Mouse (Mus musculus) G1E (cell line): ENCODE results near the gene Etfbkmt.

ENCODE experiments used
- CTCF ChIP-seq: IDR thresholded peaks from 2 replicates; pipeline ENCODE4 v1.5.1; 2012; ENCODE audit warnings: low read depth, low read length, inconsistent platforms, mixed read lengths
- GATA1 ChIP-seq: IDR thresholded peaks from 2 replicates; pipeline ENCODE4 v1.6.1; 2012; ENCODE audit warnings: borderline replicate concordance, low read length, inconsistent platforms, mixed read lengths
- POLR2AphosphoS5 ChIP-seq: IDR thresholded peaks from 2 replicates; pipeline ENCODE4 v1.6.1; 2012; ENCODE audit warnings: low read depth, low read length, inconsistent platforms; ENCODE audit not compliant: insufficient replicate concordance
- TAL1 ChIP-seq: conservative IDR thresholded peaks from 2 replicates; pipeline ENCODE4 v1.6.1; 2012; ENCODE audit warnings: low read depth, low read length, inconsistent platforms, mixed read lengths

DNA sequence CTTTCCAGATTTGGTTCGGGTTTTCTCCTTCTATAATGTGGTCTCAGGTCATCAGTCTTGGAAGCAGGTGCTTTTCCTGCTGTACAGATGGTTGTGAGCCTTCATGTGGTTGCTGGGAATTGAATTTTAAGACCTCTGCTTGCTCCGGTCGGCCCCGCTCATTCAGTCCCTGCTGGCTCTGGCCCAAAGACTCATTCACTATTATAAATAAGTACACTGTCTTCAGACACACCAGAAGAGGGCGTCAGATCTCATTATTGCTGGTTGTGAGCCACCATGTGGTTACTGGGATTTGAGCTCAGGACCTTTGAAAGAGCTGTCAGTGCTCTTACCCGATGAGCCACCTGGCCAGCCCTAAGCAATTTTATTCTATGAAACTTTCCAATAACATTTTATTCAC, 44.3 kb upstream of the Etfbkmt start:
- TF ChIP-seq CTCF: no peak
- TF ChIP-seq GATA1: no peak
- no peak for TF ChIP-seq TAL1
- TF ChIP-seq POLR2AphosphoS5: no peak
